Mouse (Mus musculus): ENCODE measurements at regions not wholly inside any gene's neighbourhood (a gene's known extent, or its start where the extent isn't known, plus 50 kb on each side); places are given as distances from the start of the nearest gene placed in this dataset.

DNA sequence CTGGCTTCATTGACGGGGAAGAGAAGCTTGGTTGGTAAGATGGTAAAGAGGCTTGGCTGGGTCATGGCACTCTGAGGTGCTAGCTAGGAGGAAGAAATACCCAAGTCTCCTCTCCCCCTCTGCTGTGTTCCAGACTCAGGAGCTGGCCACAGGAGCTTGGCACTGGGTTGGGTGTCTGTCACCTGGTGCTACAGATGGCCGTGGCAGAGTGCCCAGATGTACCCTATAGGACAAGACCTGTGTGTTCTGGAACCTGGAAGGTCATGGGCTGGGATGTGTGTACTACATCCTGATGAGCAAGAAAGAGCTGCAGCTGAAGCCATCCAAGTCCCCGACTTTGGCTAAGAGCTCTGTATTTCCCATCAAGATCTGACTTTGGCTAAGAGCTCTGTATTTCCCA, 72.4 kb downstream of the Nupl2 start:
- DNase-seq (ENCODE audit: low spot score in 2 of 2) = no peak

DNA sequence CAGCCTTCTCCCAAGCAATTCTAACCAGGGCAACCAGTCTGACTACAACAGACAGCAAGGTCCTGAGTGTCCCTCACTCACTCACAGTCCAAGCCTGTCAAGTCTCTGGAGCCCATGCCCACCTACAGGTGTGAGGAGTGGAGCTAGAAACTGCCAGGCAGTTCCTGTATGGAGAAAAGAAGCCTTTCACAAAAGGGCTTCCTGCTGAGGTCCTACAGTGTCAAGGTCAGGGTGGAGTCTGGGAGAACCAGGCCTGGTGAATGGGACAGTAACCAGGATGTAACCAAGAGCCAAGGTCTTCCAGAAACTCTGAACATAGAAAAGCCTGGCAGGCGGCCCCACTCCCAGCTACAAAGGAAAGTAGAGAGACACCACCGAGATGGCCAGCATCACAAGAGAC, 74.2 kb downstream of the Nupl2 start:
- no peak for DNase-seq (ENCODE audit: low spot score in 2 of 2)

- DNase-seq (ENCODE audit: low spot score in 2 of 2) = no peak
Observed at GRCm38 (mm10) chr5:24244211-24244610, 79.4 kb downstream of the Nupl2 start.

GRCm38 (mm10) chr5:24255421-24255820, 90.7 kb downstream of the Nupl2 start:
- no peak for DNase-seq (ENCODE audit: low spot score in 2 of 2)

GRCm38 (mm10) chr5:24261098-24261497, 90.3 kb downstream of the Kcnh2 start:
- DNase-seq (ENCODE audit: low spot score in 2 of 2) = peak; percentile 37 to 57

DNA sequence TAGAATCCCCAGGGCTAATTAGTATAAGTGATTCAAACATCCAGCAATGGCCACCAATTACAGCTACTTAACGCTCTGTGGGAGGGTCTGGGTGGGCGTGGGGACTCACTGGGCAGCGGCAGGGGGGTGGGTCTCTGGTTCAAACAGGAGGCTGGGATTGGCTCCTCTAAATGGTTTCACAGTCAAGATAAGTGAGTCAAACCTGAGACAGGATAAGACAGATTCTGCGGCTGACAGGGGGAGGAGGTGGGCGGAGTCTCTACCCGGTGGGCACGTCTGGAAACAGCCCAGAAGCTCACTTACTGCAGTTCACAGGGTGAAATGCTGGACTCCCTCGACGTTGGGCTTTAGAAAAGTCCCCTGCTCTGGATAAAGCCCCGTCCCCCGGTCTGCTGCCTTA, 89.3 kb downstream of the Kcnh2 start:
- no peak for DNase-seq (ENCODE audit: low spot score in 2 of 2)

DNA sequence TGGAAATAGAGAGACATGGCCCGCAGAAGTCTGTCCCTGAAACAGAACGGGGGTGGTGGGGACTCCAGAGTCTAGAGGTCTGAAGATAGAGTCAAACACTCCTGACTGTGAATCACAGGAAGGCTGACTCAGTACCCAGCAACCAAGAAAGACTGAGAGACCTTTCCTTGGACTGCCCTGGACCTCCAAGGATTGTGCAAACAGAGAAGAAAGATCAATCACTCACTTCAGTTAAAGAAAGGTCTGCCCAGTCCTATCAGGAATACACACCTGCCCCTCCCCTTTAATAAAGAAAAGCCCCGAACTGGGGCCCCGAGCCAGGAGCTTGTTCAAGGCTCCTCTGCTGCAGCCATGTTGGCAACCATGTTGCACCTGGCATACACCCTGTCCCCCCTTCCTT, 87.3 kb downstream of the Kcnh2 start:
- no peak for DNase-seq (ENCODE audit: low spot score in 2 of 2)

DNA sequence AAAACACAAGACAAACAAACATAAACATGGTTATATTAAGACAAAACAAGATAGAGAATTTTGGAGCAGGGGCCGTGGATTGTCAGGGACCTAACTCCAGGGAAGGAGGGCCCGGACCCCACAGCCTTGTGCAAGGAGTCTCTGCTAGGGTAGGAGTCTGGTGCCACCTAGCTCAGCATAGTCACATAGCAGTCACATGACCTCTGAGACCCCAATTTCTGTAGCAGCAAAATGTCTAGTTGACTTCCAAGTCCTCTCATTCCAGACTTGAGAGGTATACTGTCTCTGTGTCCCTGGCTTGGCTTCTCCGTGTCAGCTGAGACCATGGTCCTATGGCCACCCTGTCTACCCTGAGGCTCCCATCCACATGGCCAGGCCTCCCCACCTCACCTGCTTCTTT, 86.0 kb downstream of the Kcnh2 start:
- DNase-seq (ENCODE audit: low spot score in 2 of 2) = no peak

DNA sequence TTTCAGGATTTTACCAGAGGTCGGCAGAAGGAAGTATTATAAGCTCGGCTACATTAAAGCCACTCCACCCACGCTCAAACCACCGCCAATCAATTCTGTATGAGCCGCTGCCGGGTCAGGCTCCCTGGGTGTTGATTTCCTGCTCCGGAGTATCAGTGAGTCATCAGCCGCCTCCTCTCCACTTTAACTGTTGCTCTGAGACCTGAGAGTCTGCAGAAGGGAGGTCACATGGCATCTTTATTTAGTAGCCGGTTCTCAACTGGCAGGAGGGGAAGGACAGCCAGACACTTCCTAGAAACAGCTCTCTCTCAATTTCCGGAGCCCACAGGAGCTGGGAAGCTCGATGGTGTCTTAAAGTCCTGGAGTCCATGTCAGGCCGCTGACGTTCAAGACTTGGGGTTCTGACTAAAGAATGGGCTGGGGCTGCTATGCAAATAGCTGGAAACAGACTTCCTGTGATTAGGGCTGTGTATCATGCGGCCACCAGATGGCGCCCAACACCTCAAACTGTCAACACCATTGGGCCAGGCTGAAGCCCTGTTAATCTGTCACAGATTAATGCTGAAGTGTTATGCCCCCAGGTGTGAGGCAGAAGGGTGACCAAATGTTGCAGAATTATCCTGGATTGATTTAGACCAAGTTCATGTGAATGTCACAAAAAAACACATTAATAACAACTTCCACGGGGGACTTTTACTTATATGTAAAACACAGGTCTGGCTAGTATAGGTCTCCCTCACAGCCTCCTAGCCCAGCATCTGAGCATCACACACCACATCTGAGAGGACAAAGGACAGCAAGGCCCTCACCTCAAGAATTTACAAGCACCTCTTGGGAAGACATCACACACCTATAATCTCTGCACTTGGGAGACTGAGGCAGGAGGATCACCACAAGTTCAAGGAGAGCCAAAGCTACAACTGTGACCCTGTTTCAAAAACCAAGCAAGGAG, 84.8 kb downstream of the Kcnh2 start:
- DNase-seq (ENCODE audit: low spot score in 2 of 2) = peak; percentile 80 to 86
